Mouse (Mus musculus) stomach, postnatal 0 days (tissue): Measurements from ENCODE around the gene Med4.

ENCODE experiments used
- CTCF ChIP-seq: IDR thresholded peaks from 2 replicates; pipeline ENCODE4 v1.5.1; 2016; ENCODE audit warnings: antibody characterized with exemption, low read depth, mild to moderate bottlenecking, moderate library complexity
- EP300 ChIP-seq: optimal IDR thresholded peaks from 2 replicates; pipeline ENCODE3; 2016; ENCODE audit warnings: antibody characterized with exemption

DNA sequence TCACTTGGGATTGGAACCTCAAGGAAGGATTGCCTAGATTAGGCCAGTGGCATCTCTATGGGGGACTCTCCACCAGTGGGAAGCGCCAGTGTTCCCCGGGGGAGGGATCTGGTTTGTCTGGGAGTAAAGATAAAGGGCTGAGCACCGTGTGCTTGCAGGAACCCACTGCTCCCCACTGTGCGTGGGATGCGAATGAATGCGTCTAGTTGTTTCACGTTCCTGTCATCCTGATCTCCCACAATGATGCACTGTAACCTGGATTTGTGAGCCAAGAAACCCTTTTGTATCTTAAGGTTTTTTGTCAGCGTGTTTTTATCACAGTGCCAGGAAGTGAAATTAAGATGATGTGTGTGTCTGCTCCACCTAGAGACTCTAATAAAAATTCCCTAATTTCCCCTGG, 40.9 kb downstream of the Med4 start:
- no peak for TF ChIP-seq CTCF
- no peak for TF ChIP-seq EP300
